Mouse (Mus musculus) left cerebral cortex, adult 18-20 months (tissue): Measurements from ENCODE around the gene Acta2. TPM values are rescaled to one million over a fixed set of nuclear protein-coding genes. Genes with fewer than 3 reads are reported as not detected.
A peak's percentile ranks its signal among the peaks of the same experiment; 100 is the strongest.
"Not testable (repeated sequence)": the region's sequence is repeated elsewhere in the genome, so short reads cannot be mapped to it uniquely, and the experiment has no call there.

Source experiments
- DNase-seq, 2 experiments: peaks; one replicate each; pipeline ENCODE4 v3.0.0; 2021 to 2022; ENCODE audit warnings: low spot score in 2 of 2, mixed read lengths in 1 of 2
- total RNA-seq, 2 experiments: library from RNA; stranded (reverse); gene quantifications; 2 replicates each; pipeline ENCODE4 v1.2.3; 2021

Gene Acta2
- total RNA-seq, 2 experiments from 2014 or later, result 11.2 to 15.1 TPM

- peak in 1 of 2 experiments; percentile 43 for DNase-seq
Observed at GRCm38 (mm10) chr19:34231596-34231995, 23.8 kb downstream of the Acta2 start.

GRCm38 (mm10) chr19:34222805-34223204 lies 32.6 kb downstream of the Acta2 start:
- no peak for DNase-seq

GRCm38 (mm10) chr19:34220732-34221380 lies 34.5 kb downstream of the Acta2 start:
- DNase-seq, result no peak

GRCm38 (mm10) chr19:34219260-34219968 lies 36.0 kb downstream of the Acta2 start:
- no peak for DNase-seq

- DNase-seq, result no peak
Observed at GRCm38 (mm10) chr19:34217761-34218160, 37.6 kb downstream of the Acta2 start.

- no peak for DNase-seq
Observed at GRCm38 (mm10) chr19:34216956-34217355, 38.4 kb downstream of the Acta2 start.

GRCm38 (mm10) chr19:34214136-34214535 lies 41.3 kb downstream of the Acta2 start:
- no peak for DNase-seq

GRCm38 (mm10) chr19:34213251-34213645 lies 42.1 kb downstream of the Acta2 start:
- DNase-seq, result no peak

GRCm38 (mm10) chr19:34212489-34213250 lies 42.7 kb downstream of the Acta2 start:
- DNase-seq, result no peak

GRCm38 (mm10) chr19:34210841-34211240 lies 44.5 kb downstream of the Acta2 start:
- DNase-seq, result no peak

- DNase-seq, result no peak
Observed at GRCm38 (mm10) chr19:34209930-34210581, 45.3 kb downstream of the Acta2 start.

- DNase-seq, result no peak
Observed at GRCm38 (mm10) chr19:34209031-34209430, 46.4 kb downstream of the Acta2 start.

- DNase-seq, result no peak
Observed at GRCm38 (mm10) chr19:34206760-34207440, 48.5 kb downstream of the Acta2 start.

GRCm38 (mm10) chr19:34206128-34206527 lies 49.3 kb downstream of the Acta2 start:
- DNase-seq, result not testable (repeated sequence)

GRCm38 (mm10) chr19:34202668-34203067 lies 52.7 kb downstream of the Acta2 start:
- no peak for DNase-seq

GRCm38 (mm10) chr19:34199488-34199887 lies 55.9 kb downstream of the Acta2 start:
- no peak for DNase-seq

GRCm38 (mm10) chr19:34198901-34199300 lies 56.5 kb downstream of the Acta2 start:
- DNase-seq, result no peak

GRCm38 (mm10) chr19:34198066-34198465 lies 57.3 kb downstream of the Acta2 start:
- no peak for DNase-seq

GRCm38 (mm10) chr19:34195031-34195430 lies 60.4 kb downstream of the Acta2 start:
- no peak for DNase-seq

GRCm38 (mm10) chr19:34194132-34194745 lies 61.2 kb downstream of the Acta2 start:
- no peak for DNase-seq
